Mouse (Mus musculus) liver, embryonic 14.5 days (tissue): Measurements from ENCODE around the gene Mpst. TPM values are rescaled to one million over a fixed set of nuclear protein-coding genes. Genes with fewer than 3 reads are reported as not detected.
A peak's percentile ranks its signal among the peaks of the same experiment; 100 is the strongest.

Experiments used
- ATAC-seq: fragments of 200-750 bp; cut with Nextera tagmentation; 2 replicates; pipeline ENCODE4 v1.8.0; 2017; ENCODE audit warnings: moderate number of reproducible peaks, mild to moderate bottlenecking, moderate library complexity; ENCODE audit not compliant: insufficient read depth
- DNase-seq, 3 experiments: peaks; one replicate each; pipeline ENCODE4 v3.0.0-alpha.2; 2012 to 2013; ENCODE audit warnings: low read depth in 3 of 3, low spot score in 3 of 3
- H3K27ac ChIP-seq: fragments of 300-500 bp; sonication (generic); 2 replicates; pipeline ENCODE4 v1.5.1; 2014; ENCODE audit warnings: moderate library complexity, mild to moderate bottlenecking, control low read depth, inconsistent platforms
- H3K27me3 ChIP-seq: fragments of 300-500 bp; sonication (generic); 2 replicates; pipeline ENCODE4 v1.6.1; 2014; ENCODE audit warnings: mild to moderate bottlenecking, low read length, moderate library complexity; ENCODE audit not compliant: control insufficient read depth, insufficient read depth
- H3K36me3 ChIP-seq: fragments of 300-500 bp; sonication (generic); replicated peaks from 2 replicates; pipeline ENCODE4 v1.6.1; 2014; ENCODE audit warnings: low read depth; ENCODE audit not compliant: control insufficient read depth, insufficient read depth
- H3K4me1 ChIP-seq, 2 experiments: fragments of 200-500 bp in 1 of 2; fragments of 300-500 bp in 1 of 2; sonication (generic) in 1 of 2; replicated peaks; 2 replicates each; pipeline ENCODE4 v1.6.1; 2012 to 2014; ENCODE audit warnings: antibody characterized with exemption in 1 of 2, inconsistent platforms in 1 of 2, low read length in 1 of 2; ENCODE audit not compliant: control insufficient read depth in 2 of 2, insufficient read depth in 2 of 2
- H3K4me2 ChIP-seq: fragments of 300-500 bp; sonication (generic); 2 replicates; pipeline ENCODE4 v1.6.1; 2014; ENCODE audit warnings: low read depth, mild to moderate bottlenecking, control low read depth, moderate library complexity
- H3K4me3 ChIP-seq, 2 experiments: fragments of 200-500 bp in 1 of 2; fragments of 300-500 bp in 1 of 2; sonication (generic) in 1 of 2; 2 replicates each; pipeline ENCODE4 v1.5.1; 2012 to 2014; ENCODE audit warnings: low read depth in 2 of 2, low read length in 2 of 2, mild to moderate bottlenecking in 2 of 2, control low read depth in 1 of 2, inconsistent platforms in 1 of 2, moderate library complexity in 1 of 2; ENCODE audit not compliant: insufficient read depth in 1 of 2
- H3K9ac ChIP-seq: fragments of 300-500 bp; sonication (generic); replicated peaks from 2 replicates; pipeline ENCODE4 v1.6.1; 2014; ENCODE audit warnings: mild to moderate bottlenecking, control low read depth, moderate library complexity
- H3K9me3 ChIP-seq: fragments of 300-500 bp; sonication (generic); 2 replicates; pipeline ENCODE4 v1.6.1; 2016; ENCODE audit warnings: low read length, mixed read lengths; ENCODE audit not compliant: control insufficient read depth
- CTCF ChIP-seq: IDR thresholded peaks from 2 replicates; pipeline ENCODE4 v1.5.1; 2016; ENCODE audit warnings: antibody characterized with exemption, low read depth, control low read depth
- EP300 ChIP-seq: IDR thresholded peaks from 2 replicates; pipeline ENCODE4 v1.6.1; 2016; ENCODE audit warnings: antibody characterized with exemption, low read depth
- WGBS: fragments of 180-500 bp; shearing (Covaris S2); extraction: QIAGEN DNeasy Blood & Tissue Kit; methylation state at CpG from one replicate; pipeline ENCODE4 v1.1.7; 2014; ENCODE audit not compliant: insufficient replicate concordance; 5-methylcytosine and 5-hydroxymethylcytosine counted together
- polyA plus RNA-seq, 2 experiments: library from polyadenylated mRNA; depleted of rRNA in 1 of 2; stranded (reverse) in 1 of 2; unstranded in 1 of 2; fragments of >200 nt; fragmentation: Nextera tagmentation in 1 of 2; extraction: Ambion mirVana in 1 of 2; gene quantifications; 2 replicates each; pipeline versions ENCODE4 v1.2.1 to v1.2.3; 2012 to 2014

Gene Mpst
- polyA plus RNA-seq, 2 experiments: 6.8 to 90.7 TPM

- Histone ChIP-seq H3K4me2 (no peak overlapping the region), H3K36me3 (no peaks in the 10 kb centered on the region), H3K4me3 (no peak overlapping the region), H3K27me3 (no peaks in the 10 kb centered on the region), H3K9me3 (no peaks in the 10 kb centered on the region), H3K4me1 (peaks cover 0 to 9% of the 10 kb centered on the region in 2 experiments; a peak in 1 of 4 replicates), H3K27ac (no peak overlapping the region), H3K9ac (no peak overlapping the region)
- WGBS: 55% methylated on average over 1 of the region's 1 CpGs
- no peak for ATAC-seq
- no peak for TF ChIP-seq EP300
- DNase-seq: no peak
Observed at GRCm38 (mm10) chr15:78385564-78385963, 20.7 kb upstream of the Mpst start.

- DNase-seq (no peak), ATAC-seq (no peak)
- H3K36me3 ChIP-seq: no peaks in the 10 kb centered on the region
- no peaks in the 10 kb centered on the region for H3K9me3 ChIP-seq
- TF ChIP-seq EP300: no peak
- TF ChIP-seq CTCF: no peak
- H3K4me3 ChIP-seq: no peak overlapping the region
- H3K4me2 ChIP-seq: no peak overlapping the region
- no peaks in the 10 kb centered on the region for H3K27me3 ChIP-seq
- H3K9ac ChIP-seq: no peak overlapping the region
- H3K4me1 ChIP-seq: no peaks in the 10 kb centered on the region
- 51% methylated on average over 3 of the region's 3 CpGs for WGBS
- no peak overlapping the region for H3K27ac ChIP-seq
Observed at GRCm38 (mm10) chr15:78390855-78391254, 15.4 kb upstream of the Mpst start.

- Histone ChIP-seq H3K9me3 (no peaks in the 10 kb centered on the region), H3K27me3 (no peaks in the 10 kb centered on the region), H3K27ac (no peak within 1 kb of the TSS), H3K4me3 (no peak within 1 kb of the TSS), H3K36me3 (no peaks in the 10 kb centered on the region), H3K4me1 (no peaks in the 10 kb centered on the region), H3K4me2 (no peak within 1 kb of the TSS), H3K9ac (no peak within 1 kb of the TSS)
- 68% methylated on average over 8 of the region's 8 CpGs for WGBS
- DNase-seq: no peak
- TF ChIP-seq CTCF: no peak
- no peak for TF ChIP-seq EP300
- ATAC-seq: no peak
Observed at GRCm38 (mm10) chr15:78395478-78395962, 10.7 kb upstream of the Mpst start, which contains the start of gene Tex33. Tex33 (minus strand) TSS chr15:78395912.

GRCm38 (mm10) chr15:78401345-78401744 is 4.9 kb upstream of the Mpst start:
- ATAC-seq (no peak), DNase-seq (no peak)
- WGBS: 62% methylated on average over 6 of the region's 6 CpGs
- Histone ChIP-seq H3K4me2 (no peak overlapping the region), H3K4me1 (peaks cover 16 to 35% of the 10 kb centered on the region in 2 experiments), H3K4me3 (no peak overlapping the region), H3K36me3 (no peaks in the 10 kb centered on the region), H3K9me3 (no peaks in the 10 kb centered on the region), H3K27me3 (no peaks in the 10 kb centered on the region), H3K9ac (no peak overlapping the region), H3K27ac (no peak overlapping the region)
- TF ChIP-seq EP300: no peak
- no peak for TF ChIP-seq CTCF

GRCm38 (mm10) chr15:78401921-78402320 is 4.3 kb upstream of the Mpst start:
- peaks cover 16 to 35% of the 10 kb centered on the region in 2 experiments for H3K4me1 ChIP-seq
- ATAC-seq: no peak
- no peak for DNase-seq

More at GRCm38 (mm10) chr15:78401921-78402320, 4.3 kb upstream of the Mpst start:
- Histone ChIP-seq H3K27ac (no peak overlapping the region), H3K4me3 (no peak overlapping the region), H3K9me3 (no peaks in the 10 kb centered on the region), H3K9ac (no peak overlapping the region), H3K27me3 (no peaks in the 10 kb centered on the region), H3K36me3 (no peaks in the 10 kb centered on the region), H3K4me2 (peak overlapping the region; percentile 92)
- 49% methylated on average over 4 of the region's 4 CpGs for WGBS
- TF ChIP-seq EP300 (no peak), CTCF (no peak)
